Mouse (Mus musculus): ENCODE data around the gene Cenpo. TPM values are rescaled to one million over a fixed set of nuclear protein-coding genes. Genes with fewer than 3 reads are reported as not detected.

Cenpo gene
- polyA plus RNA-seq, 1 experiment from 2014 or later = 24.4 TPM

DNA sequence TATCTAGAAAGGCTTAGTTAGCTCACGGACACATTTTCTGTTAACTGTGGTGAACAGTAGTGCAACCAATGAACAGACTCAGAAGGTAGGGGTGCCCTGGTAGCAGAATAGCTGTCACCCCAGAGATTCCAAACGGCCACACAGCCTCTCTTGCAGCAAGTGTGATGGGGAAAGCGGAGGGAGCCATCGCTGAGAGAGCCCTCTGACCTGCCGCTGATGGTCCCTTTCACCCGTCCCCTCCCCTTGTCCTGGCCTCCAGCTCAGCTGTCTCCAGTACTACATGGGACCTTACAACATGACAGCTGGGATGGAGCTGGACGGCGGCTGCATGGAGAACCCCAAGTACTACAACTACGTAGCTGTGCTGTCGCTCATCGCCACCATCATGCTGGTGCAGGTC is 28.0 kb downstream of the Cenpo start:
- DNase-seq (ENCODE audit: low spot score) (no peak), ATAC-seq (replicated peaks; ENCODE audit: low FRiP score) (no peak)
- Histone ChIP-seq H3K27ac (ENCODE audit: low read depth, low read length) (no peak overlapping the region), H3K9ac (ENCODE audit: low read depth, low read length) (no peak overlapping the region), H3K4me3 (ENCODE audit: low read depth, low read length) (no peak overlapping the region), H3K4me2 (no peak overlapping the region), H3K27me3 (replicated peaks; ENCODE audit: control insufficient read depth, insufficient read depth, low read length) (no peaks in the 10 kb centered on the region), H3K9me3 (ENCODE audit: control insufficient read depth, low read length) (no peaks in the 10 kb centered on the region), H3K4me1 (replicated peaks; ENCODE audit: control insufficient read depth, insufficient read depth, low read length) (no peaks in the 10 kb centered on the region), H3K36me3 (ENCODE audit: control insufficient read depth, insufficient read depth, low read length) (peaks cover 3% of the 10 kb centered on the region; the same call in 1 of the 2 replicates)
- 90% methylated on average over 11 of the region's 11 CpGs for WGBS

DNA sequence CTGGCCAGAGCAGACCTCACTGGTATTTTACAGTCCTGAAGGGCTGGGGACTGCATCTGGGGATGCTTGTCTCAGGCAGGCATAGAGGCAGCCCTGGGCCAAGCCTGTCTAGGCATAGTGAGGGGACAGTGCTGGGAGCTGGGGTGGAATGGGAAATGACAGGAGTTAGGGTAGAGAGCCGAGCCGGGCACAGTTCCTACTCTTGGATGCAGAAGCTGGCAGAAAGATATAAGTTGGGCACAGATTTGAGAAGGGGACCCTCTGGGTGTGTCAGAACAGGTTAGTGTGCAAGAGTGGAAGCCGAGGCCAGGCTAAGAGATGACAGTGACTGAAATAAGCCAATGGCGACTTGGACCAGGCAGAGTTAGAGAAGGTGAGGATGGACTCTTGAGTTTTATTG is 31.9 kb downstream of the Cenpo start:
- H3K27me3 ChIP-seq (replicated peaks; ENCODE audit: control insufficient read depth, insufficient read depth, low read length) = no peaks in the 10 kb centered on the region
- 83% methylated on average over 4 of the region's 4 CpGs for WGBS
- no peak overlapping the region for H3K9ac ChIP-seq (ENCODE audit: low read depth, low read length)
- H3K27ac ChIP-seq (ENCODE audit: low read depth, low read length) = no peak overlapping the region
- ATAC-seq (replicated peaks; ENCODE audit: low FRiP score) (no peak), DNase-seq (ENCODE audit: low spot score) (no peak)
- no peaks in the 10 kb centered on the region for H3K4me1 ChIP-seq (replicated peaks; ENCODE audit: control insufficient read depth, insufficient read depth, low read length)
- no peaks in the 10 kb centered on the region for H3K36me3 ChIP-seq (ENCODE audit: control insufficient read depth, insufficient read depth, low read length)
- H3K4me3 ChIP-seq (ENCODE audit: low read depth, low read length) = no peak overlapping the region
- no peaks in the 10 kb centered on the region for H3K9me3 ChIP-seq (ENCODE audit: control insufficient read depth, low read length)
- H3K4me2 ChIP-seq = no peak overlapping the region

DNA sequence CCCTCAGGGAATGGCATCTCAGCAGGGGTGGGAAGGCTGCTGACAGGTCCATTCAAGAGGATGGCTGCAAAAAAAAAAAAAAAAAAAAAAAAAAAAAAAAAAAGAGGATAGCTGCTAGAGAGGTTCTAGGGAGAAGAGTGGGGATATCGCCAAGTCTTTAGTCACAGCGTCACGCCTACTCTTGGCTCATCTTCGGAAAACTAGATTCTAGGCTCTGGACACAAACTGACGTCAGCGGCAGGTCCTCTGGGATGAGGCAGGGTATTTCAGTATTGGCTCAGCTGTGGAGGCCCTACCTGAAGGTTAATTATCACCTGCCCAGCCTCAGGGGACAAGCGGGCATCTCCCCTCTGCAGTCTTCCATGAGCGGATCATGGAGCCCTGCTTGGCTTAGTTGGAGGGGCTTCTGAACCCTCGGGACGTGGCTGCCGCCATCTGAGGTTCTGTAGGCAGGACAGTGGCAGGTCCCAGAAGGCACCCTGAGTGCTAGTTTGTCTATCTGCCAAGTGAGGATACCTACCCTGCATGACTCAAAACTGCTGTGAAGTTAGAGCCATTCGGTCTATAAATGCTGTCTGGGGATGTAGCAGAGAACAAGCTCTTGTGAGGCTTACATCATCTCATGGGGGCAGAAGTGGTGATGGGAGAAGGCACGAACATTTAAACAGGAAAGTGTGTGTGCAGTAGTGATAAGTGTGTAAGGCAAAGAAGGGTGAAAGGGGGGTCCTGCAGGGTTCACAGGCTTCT is 32.5 kb downstream of the Cenpo start:
- Histone ChIP-seq H3K4me2 (no peak overlapping the region), H3K4me3 (ENCODE audit: low read depth, low read length) (no peak overlapping the region), H3K4me1 (replicated peaks; ENCODE audit: control insufficient read depth, insufficient read depth, low read length) (no peaks in the 10 kb centered on the region), H3K36me3 (ENCODE audit: control insufficient read depth, insufficient read depth, low read length) (no peaks in the 10 kb centered on the region), H3K9ac (ENCODE audit: low read depth, low read length) (no peak overlapping the region), H3K27ac (ENCODE audit: low read depth, low read length) (no peak overlapping the region), H3K9me3 (ENCODE audit: control insufficient read depth, low read length) (no peaks in the 10 kb centered on the region), H3K27me3 (replicated peaks; ENCODE audit: control insufficient read depth, insufficient read depth, low read length) (no peaks in the 10 kb centered on the region)
- WGBS = 89% methylated on average over 13 of the region's 13 CpGs
- DNase-seq (ENCODE audit: low spot score) (no peak), ATAC-seq (replicated peaks; ENCODE audit: low FRiP score) (no peak)

DNA sequence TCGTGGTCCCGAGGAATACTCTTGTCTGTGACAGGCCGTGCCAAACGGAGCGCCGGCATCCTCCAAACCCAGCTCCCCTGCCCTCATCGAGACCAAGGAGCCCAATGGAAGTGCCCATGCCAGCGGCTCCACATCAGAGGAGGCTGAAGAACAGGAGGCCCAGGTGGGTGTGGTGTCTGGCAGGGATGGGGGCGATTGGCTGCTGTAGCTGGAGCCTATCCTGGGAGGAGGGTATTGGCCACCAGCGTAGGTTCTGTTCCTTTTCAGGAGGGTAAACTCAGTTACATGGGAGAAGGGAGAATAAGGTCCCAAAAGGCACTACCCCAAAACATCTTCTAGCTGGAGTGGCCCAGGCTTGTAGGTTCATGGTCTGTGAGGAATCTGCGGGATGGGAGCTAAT is 34.8 kb downstream of the Cenpo start:
- Histone ChIP-seq H3K9ac (ENCODE audit: low read depth, low read length) (no peak overlapping the region), H3K27me3 (replicated peaks; ENCODE audit: control insufficient read depth, insufficient read depth, low read length) (no peaks in the 10 kb centered on the region), H3K4me2 (no peak overlapping the region), H3K4me3 (ENCODE audit: low read depth, low read length) (no peak overlapping the region), H3K36me3 (ENCODE audit: control insufficient read depth, insufficient read depth, low read length) (no peaks in the 10 kb centered on the region), H3K4me1 (replicated peaks; ENCODE audit: control insufficient read depth, insufficient read depth, low read length) (no peaks in the 10 kb centered on the region), H3K9me3 (ENCODE audit: control insufficient read depth, low read length) (no peaks in the 10 kb centered on the region), H3K27ac (ENCODE audit: low read depth, low read length) (no peak overlapping the region)
- DNase-seq (ENCODE audit: low spot score) (no peak), ATAC-seq (replicated peaks; ENCODE audit: low FRiP score) (no peak)
- 91% methylated on average over 11 of the region's 11 CpGs for WGBS

DNA sequence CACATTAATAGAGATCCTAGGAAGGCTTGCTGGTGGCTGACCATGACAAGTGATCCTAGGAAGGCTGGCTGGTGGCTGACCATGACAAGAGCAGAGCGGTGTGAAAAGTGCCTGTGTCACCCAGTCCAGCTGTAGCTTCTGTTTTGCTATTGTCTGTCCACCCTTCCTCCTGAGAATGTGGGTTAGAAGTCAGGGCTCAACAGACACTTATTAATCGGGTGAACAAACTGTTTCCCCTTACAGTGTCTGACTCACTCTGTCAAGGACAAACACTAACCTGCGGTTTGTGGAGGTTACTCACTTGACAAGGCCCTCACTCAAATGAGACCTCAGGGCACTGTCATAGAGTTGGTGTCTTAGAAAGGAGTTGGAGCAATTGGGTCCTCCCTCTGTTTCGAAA is 35.4 kb downstream of the Cenpo start:
- Histone ChIP-seq H3K4me3 (ENCODE audit: low read depth, low read length) (no peak overlapping the region), H3K4me2 (no peak overlapping the region), H3K36me3 (ENCODE audit: control insufficient read depth, insufficient read depth, low read length) (no peaks in the 10 kb centered on the region), H3K9ac (ENCODE audit: low read depth, low read length) (no peak overlapping the region), H3K4me1 (replicated peaks; ENCODE audit: control insufficient read depth, insufficient read depth, low read length) (no peaks in the 10 kb centered on the region), H3K27me3 (replicated peaks; ENCODE audit: control insufficient read depth, insufficient read depth, low read length) (no peaks in the 10 kb centered on the region), H3K9me3 (ENCODE audit: control insufficient read depth, low read length) (no peaks in the 10 kb centered on the region), H3K27ac (ENCODE audit: low read depth, low read length) (no peak overlapping the region)
- DNase-seq (ENCODE audit: low spot score) (no peak), ATAC-seq (replicated peaks; ENCODE audit: low FRiP score) (no peak)
- WGBS = 83% methylated on average over 4 of the region's 4 CpGs

DNA sequence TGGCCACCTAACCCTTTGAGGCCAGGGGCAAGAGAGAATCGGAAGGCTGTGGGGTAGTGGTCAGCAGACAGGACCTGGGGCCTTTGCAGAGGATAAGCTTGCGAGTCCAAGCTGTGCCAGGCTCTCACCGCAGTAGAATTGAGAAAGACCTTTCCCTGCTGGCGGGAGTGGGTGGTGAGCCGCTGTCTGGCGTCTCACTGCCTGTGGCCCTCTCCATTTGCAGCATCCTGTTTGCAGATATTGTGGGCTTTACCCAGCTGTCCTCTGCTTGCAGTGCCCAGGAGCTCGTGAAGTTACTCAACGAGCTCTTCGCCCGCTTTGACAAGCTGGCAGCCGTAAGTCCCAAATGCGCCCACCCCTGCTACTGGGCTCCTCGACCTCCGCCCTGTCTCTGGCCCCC is 39.5 kb downstream of the Cenpo start:
- Histone ChIP-seq H3K36me3 (ENCODE audit: control insufficient read depth, insufficient read depth, low read length) (no peaks in the 10 kb centered on the region), H3K4me1 (replicated peaks; ENCODE audit: control insufficient read depth, insufficient read depth, low read length) (no peaks in the 10 kb centered on the region), H3K4me2 (no peak overlapping the region), H3K27ac (ENCODE audit: low read depth, low read length) (no peak overlapping the region), H3K27me3 (replicated peaks; ENCODE audit: control insufficient read depth, insufficient read depth, low read length) (no peaks in the 10 kb centered on the region), H3K4me3 (ENCODE audit: low read depth, low read length) (no peak overlapping the region), H3K9ac (ENCODE audit: low read depth, low read length) (no peak overlapping the region), H3K9me3 (ENCODE audit: control insufficient read depth, low read length) (no peaks in the 10 kb centered on the region)
- no peak for DNase-seq (ENCODE audit: low spot score)
- no peak for ATAC-seq (replicated peaks; ENCODE audit: low FRiP score)
- WGBS = 93% methylated on average over 14 of the region's 14 CpGs

DNA sequence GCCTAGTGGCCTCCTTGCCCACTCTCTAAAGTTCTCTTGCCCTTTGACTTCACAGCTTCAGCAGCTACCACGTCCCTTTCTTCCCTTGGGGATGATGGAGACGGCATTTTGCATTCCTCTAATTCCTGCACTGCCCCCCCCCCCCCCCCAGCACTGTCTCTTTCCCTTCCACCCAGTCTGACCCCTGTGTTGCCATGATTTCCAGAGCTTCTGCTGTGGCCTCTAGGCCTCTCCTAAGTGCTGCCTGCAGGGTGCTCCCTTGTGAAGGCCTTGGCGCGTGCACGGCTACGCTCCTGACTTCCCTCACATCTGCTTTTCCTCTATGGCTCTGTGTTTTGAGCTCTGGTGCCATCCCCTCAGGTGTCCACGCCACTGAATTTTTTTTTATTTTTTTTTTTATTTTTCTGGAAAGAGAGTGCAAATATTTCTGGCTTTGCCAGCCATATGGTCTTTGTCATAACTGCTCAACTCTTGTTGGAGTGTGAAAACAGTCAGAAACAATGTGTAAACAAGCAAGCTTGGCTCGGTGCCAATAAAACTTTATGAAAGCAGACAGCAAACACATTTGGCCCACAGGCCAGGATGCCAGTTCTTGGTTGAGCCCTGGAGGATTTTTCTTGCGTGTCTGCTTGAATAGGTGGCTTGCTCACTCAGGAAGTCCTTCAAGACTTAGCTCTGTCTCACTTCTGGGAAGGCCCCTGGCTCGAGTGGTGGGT is 40.9 kb downstream of the Cenpo start:
- H3K27ac ChIP-seq (ENCODE audit: low read depth, low read length) = no peak overlapping the region
- 75% methylated on average over 10 of the region's 10 CpGs for WGBS
- H3K9me3 ChIP-seq (ENCODE audit: control insufficient read depth, low read length) = no peaks in the 10 kb centered on the region
- no peak overlapping the region for H3K9ac ChIP-seq (ENCODE audit: low read depth, low read length)
- H3K4me2 ChIP-seq = no peak overlapping the region
- ATAC-seq (replicated peaks; ENCODE audit: low FRiP score) (no peak), DNase-seq (ENCODE audit: low spot score) (no peak)
- H3K27me3 ChIP-seq (replicated peaks; ENCODE audit: control insufficient read depth, insufficient read depth, low read length) = no peaks in the 10 kb centered on the region
- H3K4me3 ChIP-seq (ENCODE audit: low read depth, low read length) = no peak overlapping the region
- peaks cover 3% of the 10 kb centered on the region for H3K4me1 ChIP-seq (replicated peaks; ENCODE audit: control insufficient read depth, insufficient read depth, low read length)
- H3K36me3 ChIP-seq (ENCODE audit: control insufficient read depth, insufficient read depth, low read length) = no peaks in the 10 kb centered on the region

DNA sequence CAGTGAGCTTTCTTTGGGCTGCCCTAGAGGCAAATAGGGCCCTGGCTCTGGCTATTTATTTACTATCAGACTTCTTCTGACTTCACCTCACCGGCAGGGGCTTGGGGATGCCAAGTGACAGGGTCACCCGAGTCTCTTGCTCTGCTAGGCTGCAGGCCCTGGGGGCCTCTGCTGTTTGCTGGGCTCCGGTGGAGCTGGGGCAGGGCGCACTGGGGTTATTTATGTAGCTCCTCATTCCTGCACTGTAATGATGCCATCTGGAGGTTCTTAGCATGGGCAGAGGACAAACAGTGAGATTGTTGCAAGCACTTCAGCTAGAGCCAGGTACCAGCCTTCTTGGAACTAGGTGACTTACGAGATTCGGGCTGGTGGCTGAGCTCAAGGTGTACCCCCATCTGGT is 41.6 kb downstream of the Cenpo start:
- DNase-seq (ENCODE audit: low spot score) = no peak

DNA sequence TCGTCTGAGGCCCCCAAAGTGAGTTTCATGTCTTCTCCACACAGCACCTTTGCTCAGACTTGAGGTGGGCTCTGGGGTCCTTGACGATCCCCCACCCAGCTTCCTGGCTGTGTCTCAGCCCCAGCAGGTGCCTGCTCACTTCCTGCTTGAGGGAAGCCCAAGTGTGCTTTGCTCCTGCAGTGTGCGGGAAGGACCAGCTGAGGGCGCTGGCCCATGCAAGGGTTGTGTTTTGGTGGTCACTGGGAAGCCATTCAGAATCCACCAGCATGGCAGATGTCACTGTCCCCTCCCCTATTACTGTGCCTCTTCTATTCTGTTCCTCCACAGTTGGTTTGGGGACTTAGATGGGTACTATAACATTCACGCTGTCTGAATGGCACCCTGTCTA is 45.0 kb downstream of the Cenpo start:
- no peak overlapping the region for H3K4me2 ChIP-seq
- H3K27me3 ChIP-seq (replicated peaks; ENCODE audit: control insufficient read depth, insufficient read depth, low read length) = no peaks in the 10 kb centered on the region
- no peak overlapping the region for H3K9ac ChIP-seq (ENCODE audit: low read depth, low read length)
- ATAC-seq (replicated peaks; ENCODE audit: low FRiP score) = no peak
- peak; percentile 46 for DNase-seq (ENCODE audit: low spot score)
- peaks cover 3% of the 10 kb centered on the region for H3K4me1 ChIP-seq (replicated peaks; ENCODE audit: control insufficient read depth, insufficient read depth, low read length)
- no peak overlapping the region for H3K4me3 ChIP-seq (ENCODE audit: low read depth, low read length)
- WGBS = 48% methylated on average over 5 of the region's 5 CpGs
- H3K27ac ChIP-seq (ENCODE audit: low read depth, low read length) = no peak overlapping the region
- H3K36me3 ChIP-seq (ENCODE audit: control insufficient read depth, insufficient read depth, low read length) = no peaks in the 10 kb centered on the region
- no peaks in the 10 kb centered on the region for H3K9me3 ChIP-seq (ENCODE audit: control insufficient read depth, low read length)

More for the DNA sequence above, 41.6 kb downstream of the Cenpo start:
- Histone ChIP-seq H3K4me2 (no peak overlapping the region), H3K27ac (ENCODE audit: low read depth, low read length) (no peak overlapping the region), H3K27me3 (replicated peaks; ENCODE audit: control insufficient read depth, insufficient read depth, low read length) (no peaks in the 10 kb centered on the region), H3K36me3 (ENCODE audit: control insufficient read depth, insufficient read depth, low read length) (no peaks in the 10 kb centered on the region), H3K4me1 (replicated peaks; ENCODE audit: control insufficient read depth, insufficient read depth, low read length) (peaks cover 3% of the 10 kb centered on the region), H3K4me3 (ENCODE audit: low read depth, low read length) (no peak overlapping the region), H3K9ac (ENCODE audit: low read depth, low read length) (no peak overlapping the region), H3K9me3 (ENCODE audit: control insufficient read depth, low read length) (no peaks in the 10 kb centered on the region)
- WGBS = 72% methylated on average over 6 of the region's 6 CpGs
- no peak for ATAC-seq (replicated peaks; ENCODE audit: low FRiP score)

Data from liver, embryonic 11.5 days (tissue).